Mouse (Mus musculus): ENCODE measurements around the gene Pskh1. TPM values are rescaled to one million over a fixed set of nuclear protein-coding genes. Genes with fewer than 3 reads are reported as not detected.
A peak's percentile ranks its signal among the peaks of the same experiment; 100 is the strongest.

Gene Pskh1
- total and polyA plus RNA-seq, 2 experiments from 2014 or later = 10.4 to 24.5 TPM

- H3K4me3 ChIP-seq (ENCODE audit: low read depth, low read length) = no peak overlapping the region
- H3K4me2 ChIP-seq (ENCODE audit: low read depth) = no peak overlapping the region
- 91% methylated on average over 3 of the region's 3 CpGs for WGBS
- no peaks in the 10 kb centered on the region for H3K9me3 ChIP-seq (ENCODE audit: low read length)
- TF ChIP-seq CTCF (IDR thresholded peaks at IDR 0.05; ENCODE audit: low read depth) = no peak
- H3K27me3 ChIP-seq (ENCODE audit: insufficient read depth, low read length) = no peaks in the 10 kb centered on the region
- no peak overlapping the region for H3K27ac ChIP-seq (ENCODE audit: low read depth, low read length)
- H3K4me1 ChIP-seq (ENCODE audit: insufficient read depth) = no peaks in the 10 kb centered on the region
- peaks cover 26% of the 10 kb centered on the region for H3K36me3 ChIP-seq (ENCODE audit: insufficient read depth)
- DNase-seq (no peak), ATAC-seq (no peak)
- no peak overlapping the region for H3K9ac ChIP-seq
These were observed 31.0 kb downstream of the Pskh1 start for GRCm38 (mm10) chr8:105931271-105931670.

GRCm38 (mm10) chr8:105932525-105932924, 32.3 kb downstream of the Pskh1 start:
- Histone ChIP-seq H3K4me3 (ENCODE audit: low read depth, low read length) (no peak overlapping the region), H3K9me3 (ENCODE audit: low read length) (no peaks in the 10 kb centered on the region), H3K4me2 (ENCODE audit: low read depth) (no peak overlapping the region), H3K4me1 (ENCODE audit: insufficient read depth) (no peaks in the 10 kb centered on the region; the same call in 1 of the 2 replicates), H3K9ac (no peak overlapping the region), H3K27ac (ENCODE audit: low read depth, low read length) (no peak overlapping the region), H3K36me3 (ENCODE audit: insufficient read depth) (peaks cover 26% of the 10 kb centered on the region), H3K27me3 (ENCODE audit: insufficient read depth, low read length) (no peaks in the 10 kb centered on the region)
- ATAC-seq (no peak), DNase-seq (no peak)
- WGBS = 91% methylated on average over 11 of the region's 11 CpGs
- no peak for TF ChIP-seq CTCF (IDR thresholded peaks at IDR 0.05; ENCODE audit: low read depth)

- H3K27me3 ChIP-seq (ENCODE audit: insufficient read depth, low read length) = no peaks in the 10 kb centered on the region
- DNase-seq = no peak
- no peak for ATAC-seq
- TF ChIP-seq CTCF (IDR thresholded peaks at IDR 0.05; ENCODE audit: low read depth) = no peak
- no peak within 1 kb of the TSS for H3K9ac ChIP-seq
- peaks cover 6% of the 10 kb centered on the region; the same call in 1 of the 2 replicates for H3K4me1 ChIP-seq (ENCODE audit: insufficient read depth)
- H3K36me3 ChIP-seq (ENCODE audit: insufficient read depth) = peaks cover 26% of the 10 kb centered on the region
- H3K9me3 ChIP-seq (ENCODE audit: low read length) = no peaks in the 10 kb centered on the region
- H3K4me3 ChIP-seq (ENCODE audit: low read depth, low read length) = no peak within 1 kb of the TSS
- WGBS = 91% methylated on average over 2 of the region's 2 CpGs
- H3K27ac ChIP-seq (ENCODE audit: low read depth, low read length) = no peak within 1 kb of the TSS
- H3K4me2 ChIP-seq (ENCODE audit: low read depth) = no peak within 1 kb of the TSS
These were observed 33.5 kb downstream of the Pskh1 start, which contains the start of gene Ctrl for GRCm38 (mm10) chr8:105933762-105934161. Gene Ctrl, minus strand, starts transcription at chr8:105933862.

- no peak overlapping the region for H3K9ac ChIP-seq
- H3K4me3 ChIP-seq (ENCODE audit: low read depth, low read length) = no peak overlapping the region
- peaks cover 6% of the 10 kb centered on the region; the same call in 1 of the 2 replicates for H3K4me1 ChIP-seq (ENCODE audit: insufficient read depth)
- ATAC-seq (no peak), DNase-seq (no peak)
- no peaks in the 10 kb centered on the region for H3K27me3 ChIP-seq (ENCODE audit: insufficient read depth, low read length)
- no peak for TF ChIP-seq CTCF (IDR thresholded peaks at IDR 0.05; ENCODE audit: low read depth)
- no peaks in the 10 kb centered on the region for H3K9me3 ChIP-seq (ENCODE audit: low read length)
- H3K4me2 ChIP-seq (ENCODE audit: low read depth) = no peak overlapping the region
- no peak overlapping the region for H3K27ac ChIP-seq (ENCODE audit: low read depth, low read length)
- H3K36me3 ChIP-seq (ENCODE audit: insufficient read depth) = peaks cover 20% of the 10 kb centered on the region
- WGBS = 90% methylated on average over 6 of the region's 6 CpGs
These were observed 34.9 kb downstream of the Pskh1 start for GRCm38 (mm10) chr8:105935105-105935504.

GRCm38 (mm10) chr8:105935863-105936603, 35.8 kb downstream of the Pskh1 start:
- Histone ChIP-seq H3K27ac (ENCODE audit: low read depth, low read length) (no peak overlapping the region), H3K9me3 (ENCODE audit: low read length) (no peaks in the 10 kb centered on the region)

GRCm38 (mm10) chr8:105936866-105937475, 36.7 kb downstream of the Pskh1 start:
- 1% methylated on average over 30 of the region's 30 CpGs for WGBS
- H3K9ac ChIP-seq = peak overlapping the region; percentile 89
- peaks cover 6% of the 10 kb centered on the region; the same call in 1 of the 2 replicates for H3K4me1 ChIP-seq (ENCODE audit: insufficient read depth)
- H3K9me3 ChIP-seq (ENCODE audit: low read length) = no peaks in the 10 kb centered on the region
- peak overlapping the region; percentile 58 for H3K4me3 ChIP-seq (ENCODE audit: low read depth, low read length)
- ATAC-seq (peak; percentile 89), DNase-seq (peak; percentile 85)
- H3K4me2 ChIP-seq (ENCODE audit: low read depth) = peak overlapping the region; percentile 94
- TF ChIP-seq CTCF (IDR thresholded peaks at IDR 0.05; ENCODE audit: low read depth) = no peak
- H3K36me3 ChIP-seq (ENCODE audit: insufficient read depth) = peaks cover 9% of the 10 kb centered on the region
- H3K27ac ChIP-seq (ENCODE audit: low read depth, low read length) = peak overlapping the region; percentile 81
- no peaks in the 10 kb centered on the region for H3K27me3 ChIP-seq (ENCODE audit: insufficient read depth, low read length)

More at GRCm38 (mm10) chr8:105935863-105936603, 35.8 kb downstream of the Pskh1 start:
- TF ChIP-seq CTCF (IDR thresholded peaks at IDR 0.05; ENCODE audit: low read depth) = no peak
- ATAC-seq (no peak), DNase-seq (no peak)
- peak overlapping the region; percentile 58 for H3K4me3 ChIP-seq (ENCODE audit: low read depth, low read length)
- peaks cover 18% of the 10 kb centered on the region for H3K36me3 ChIP-seq (ENCODE audit: insufficient read depth)
- H3K27me3 ChIP-seq (ENCODE audit: insufficient read depth, low read length) = no peaks in the 10 kb centered on the region
- H3K4me1 ChIP-seq (ENCODE audit: insufficient read depth) = peaks cover 6% of the 10 kb centered on the region; the same call in 1 of the 2 replicates
- WGBS = 26% methylated on average over 7 of the region's 7 CpGs
- H3K9ac ChIP-seq = peak overlapping the region; percentile 89
- peak overlapping the region; percentile 94 for H3K4me2 ChIP-seq (ENCODE audit: low read depth)

All from forebrain, postnatal 0 days (tissue).